Mouse (Mus musculus): ENCODE data around the gene Gck.
"Not testable (repeated sequence)": the region's sequence is repeated elsewhere in the genome, so short reads cannot be mapped to it uniquely, and the experiment has no call there.

The Gck gene

DNA sequence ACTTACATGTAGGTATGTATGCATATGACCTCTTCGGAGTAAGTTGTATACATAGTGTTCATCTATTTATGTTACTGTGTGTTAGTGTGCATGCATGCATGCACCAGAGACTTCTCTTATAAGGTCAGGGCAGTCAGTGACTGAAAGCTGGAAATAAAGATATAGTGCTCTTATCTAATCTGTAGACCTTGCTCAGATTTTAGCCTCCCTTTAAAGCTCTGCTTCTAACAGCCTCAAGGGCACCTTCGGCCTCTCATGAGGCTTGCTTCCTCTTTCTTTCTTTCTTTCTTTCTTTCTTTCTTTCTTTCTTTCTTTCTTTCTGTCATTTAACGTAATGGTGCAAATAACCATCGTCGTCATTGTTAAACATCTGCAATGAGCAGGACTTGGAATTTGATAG is 4.6 kb upstream of the Gck start:
- DNase-seq, result no peak

DNA sequence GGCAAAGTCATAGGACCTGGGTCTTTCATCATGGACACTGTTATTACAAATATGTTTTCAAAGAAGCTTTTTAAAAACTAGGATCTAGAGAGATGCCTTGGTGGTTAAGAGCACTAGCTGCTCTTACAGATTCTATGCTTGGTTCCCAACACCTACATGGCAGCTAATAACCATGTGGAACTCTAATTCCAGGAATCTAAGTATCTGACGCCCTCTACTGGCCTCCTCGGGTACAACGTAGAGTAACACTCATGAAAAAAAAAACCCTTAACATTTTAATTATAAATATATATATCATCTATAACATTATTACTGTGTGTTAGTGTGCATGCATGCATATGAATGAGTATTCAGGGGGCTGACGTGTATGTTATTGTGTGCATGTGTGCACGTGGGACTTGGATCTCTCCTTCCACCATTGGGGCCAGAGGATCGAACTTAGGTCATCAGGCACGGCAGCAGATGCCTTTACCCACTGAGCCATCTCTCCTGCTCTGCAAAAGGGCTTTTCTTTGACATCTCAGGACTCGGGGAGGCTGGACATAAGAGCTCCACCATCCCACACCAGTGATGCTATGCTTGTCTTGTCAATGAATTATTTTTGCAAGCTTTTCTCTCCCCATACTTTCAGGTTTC is 3.4 kb upstream of the Gck start:
- no peak for DNase-seq

DNA sequence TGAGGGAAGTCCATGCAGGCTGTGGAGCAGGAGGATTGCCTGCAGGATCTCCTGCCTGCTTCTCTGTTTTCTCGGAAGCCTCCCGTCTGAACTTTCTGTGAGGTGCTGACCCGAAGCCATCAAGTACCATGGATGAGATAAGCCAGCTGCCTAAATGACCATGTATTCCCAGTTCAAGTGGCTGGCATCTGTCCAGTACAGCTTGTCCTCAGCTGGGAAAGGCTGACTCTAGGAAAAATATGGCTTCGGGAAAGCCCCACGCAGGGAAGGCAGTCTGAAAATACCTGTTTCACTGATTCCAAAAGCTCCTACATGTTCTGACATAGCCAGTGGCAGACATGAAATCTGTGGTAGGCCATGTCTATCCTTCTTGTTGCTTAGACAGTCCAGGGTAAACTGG is 2.6 kb upstream of the Gck start:
- DNase-seq, result no peak

DNA sequence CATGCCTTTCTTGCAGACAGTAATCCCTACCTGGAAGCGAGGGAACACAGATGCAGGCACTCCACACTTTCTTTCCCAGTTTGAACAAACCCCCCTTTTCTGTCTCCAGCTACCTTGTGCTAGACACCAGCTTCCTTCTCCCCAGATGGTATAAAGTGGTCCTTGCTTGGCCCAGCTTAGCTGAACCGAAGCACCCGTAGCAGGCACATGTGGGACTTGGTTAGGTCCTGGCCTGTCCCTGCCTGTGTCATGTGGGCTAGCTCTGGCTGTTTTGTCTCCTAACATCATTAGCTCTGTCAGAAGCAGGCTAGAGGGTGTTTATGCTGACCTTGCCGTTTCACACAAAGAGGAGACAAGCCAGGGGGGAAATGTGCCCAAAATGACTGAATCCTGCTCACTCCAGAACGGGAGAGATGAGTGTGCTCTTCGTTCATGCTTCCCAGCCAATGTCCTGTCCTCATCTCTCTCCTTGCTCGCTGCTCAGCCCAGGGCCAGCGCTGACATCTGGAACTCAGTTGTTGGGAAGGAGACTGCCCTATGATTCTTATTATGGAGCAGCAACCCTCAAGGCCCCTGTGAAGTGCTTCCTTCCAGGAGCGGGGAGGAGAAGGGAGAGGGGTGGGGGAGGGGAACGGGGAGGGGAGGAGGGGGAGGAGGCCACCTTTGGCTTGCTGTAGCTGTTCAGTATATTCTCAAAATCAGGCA is 1.2 kb downstream of the Gck start:
- DNase-seq, result no peak

DNA sequence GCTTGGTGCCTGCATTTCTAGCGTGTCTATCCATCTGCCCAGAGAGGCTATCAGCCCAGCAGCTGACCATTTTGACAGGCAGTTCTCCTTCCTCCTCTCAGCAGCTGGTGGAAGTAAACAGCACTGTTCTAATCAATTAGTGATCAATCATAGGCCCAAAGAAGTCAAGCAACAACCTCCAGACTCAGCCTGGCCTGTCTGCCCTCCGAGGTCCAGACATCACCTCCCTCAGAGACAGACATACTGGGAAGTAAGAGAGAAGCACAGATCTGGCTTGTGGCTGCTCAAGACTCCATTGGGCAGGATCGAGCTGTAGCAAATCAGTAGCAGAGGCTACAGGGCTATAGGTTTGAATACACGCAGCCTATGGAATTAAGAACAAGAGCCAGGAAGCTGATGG is 2.1 kb downstream of the Gck start:
- no peak for DNase-seq

DNA sequence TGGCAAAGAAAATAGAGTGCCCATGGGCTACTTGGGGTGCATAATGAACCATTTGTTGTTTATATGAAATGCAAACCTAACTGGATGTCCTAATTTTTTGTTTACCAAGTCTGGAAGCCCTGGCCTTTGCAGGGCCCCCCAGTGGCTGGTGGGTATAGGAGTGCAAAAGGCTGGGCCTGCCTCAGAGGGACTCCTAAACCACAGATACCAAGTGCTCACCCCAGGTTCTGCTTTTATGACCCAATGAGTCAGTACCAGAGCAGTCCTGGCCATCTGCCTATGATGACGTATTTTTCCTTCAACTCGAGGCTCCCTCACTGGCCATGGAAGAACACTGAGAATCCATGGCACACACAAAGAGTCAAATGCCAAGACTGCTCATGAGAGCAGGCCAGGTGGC is 4.8 kb downstream of the Gck start:
- DNase-seq, result no peak

DNA sequence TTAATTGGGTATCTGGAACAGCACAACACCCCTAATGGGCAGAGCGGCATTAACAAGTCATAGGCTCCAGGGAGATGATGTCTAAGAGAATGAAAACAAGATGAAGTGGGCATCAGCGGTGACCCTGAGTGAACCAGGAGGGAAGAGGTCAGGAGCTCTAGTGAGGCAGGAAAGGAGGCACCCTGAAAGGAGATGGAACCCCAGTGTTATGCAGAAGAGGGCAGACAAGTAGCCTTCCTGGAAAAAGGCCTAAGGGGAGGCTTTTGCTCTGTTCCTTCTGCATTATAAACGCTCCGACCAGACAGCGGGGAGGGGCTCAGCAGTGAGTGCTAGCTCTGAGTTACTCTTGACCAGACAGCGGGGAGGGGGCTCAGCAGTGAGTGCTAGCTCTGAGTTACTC is 6.9 kb downstream of the Gck start:
- no peak for DNase-seq

DNA sequence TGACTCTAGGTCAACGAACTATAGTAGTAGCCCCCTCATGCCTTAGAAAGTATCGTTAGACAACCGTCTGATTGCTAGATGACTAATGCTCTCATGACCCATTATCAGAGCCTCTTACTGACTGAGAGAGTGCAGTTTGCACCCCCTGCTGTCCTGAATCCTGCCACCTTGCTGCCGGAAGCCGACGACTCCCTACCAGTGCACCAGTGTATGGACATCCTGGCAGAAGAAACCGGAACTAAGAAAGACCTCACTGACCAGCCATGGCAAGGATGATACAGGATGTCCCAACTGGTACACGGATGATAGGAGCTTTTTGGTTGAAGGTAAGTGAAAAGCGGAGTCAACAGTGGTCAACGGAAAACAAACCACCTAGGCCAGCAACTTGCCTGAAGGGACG is 15.3 kb downstream of the Gck start:
- not testable (repeated sequence) for DNase-seq

DNA sequence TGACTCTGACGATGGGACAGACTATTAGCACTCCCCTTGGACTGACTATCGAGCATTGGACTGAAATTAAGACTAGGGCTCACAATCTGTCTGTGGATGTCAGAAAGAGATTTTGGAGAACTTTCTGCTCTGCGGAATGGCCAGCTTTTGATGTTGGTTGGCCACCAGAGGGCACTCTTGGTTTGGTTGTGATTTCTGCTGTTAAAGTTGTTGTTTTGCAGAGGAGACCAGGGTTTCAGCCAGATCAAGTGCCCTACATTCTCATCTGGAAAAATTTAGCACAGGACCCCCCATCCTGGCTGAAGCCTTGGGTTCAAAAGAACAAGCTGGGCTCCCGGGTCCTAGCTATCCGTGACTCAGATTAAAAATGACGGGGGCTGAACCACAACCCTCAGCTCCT is 17.9 kb downstream of the Gck start:
- not testable (repeated sequence) for DNase-seq

DNA sequence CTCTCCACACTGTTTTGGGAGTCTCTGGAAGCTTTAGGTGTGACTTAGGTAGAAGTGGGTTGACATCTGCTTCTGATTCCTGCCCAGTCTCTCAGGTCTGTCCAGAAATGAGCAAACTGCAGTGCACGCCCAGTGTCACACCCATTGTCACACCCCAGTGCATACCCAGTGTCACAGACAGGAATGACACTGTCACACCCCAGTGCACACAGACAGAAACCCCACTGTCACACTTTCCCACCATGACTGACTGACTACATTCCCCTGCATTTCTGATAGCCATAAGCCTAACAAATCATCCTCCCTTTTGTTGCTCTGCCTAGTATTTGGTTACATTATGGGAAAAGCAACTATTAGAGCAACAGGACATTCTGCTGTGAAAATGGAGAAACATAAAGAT is 19.3 kb downstream of the Gck start:
- DNase-seq, result no peak

DNA sequence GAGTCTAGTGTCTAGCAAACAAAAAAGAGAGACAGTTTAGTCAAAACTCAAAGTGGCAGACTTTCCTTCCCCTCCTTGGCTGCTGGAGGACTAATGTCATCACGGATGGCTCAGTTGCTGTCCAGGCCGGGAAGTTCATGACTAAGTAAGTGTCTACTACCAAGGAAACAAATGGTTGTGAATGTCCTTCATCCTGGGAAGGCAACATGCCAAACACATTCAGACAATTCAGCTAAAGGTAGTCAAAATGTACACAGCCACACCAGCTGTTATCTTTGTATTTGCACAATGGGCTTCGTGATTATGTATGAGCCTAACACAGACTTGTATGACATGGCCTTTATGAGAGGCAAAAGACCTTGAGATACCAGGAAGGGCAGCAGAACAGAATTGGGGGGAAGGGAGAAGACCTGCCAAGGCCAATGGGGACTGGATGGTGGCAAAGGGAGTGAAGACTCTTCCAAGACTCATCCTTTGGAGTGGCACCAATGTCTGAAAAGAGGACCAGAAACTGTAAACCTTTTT is 23.1 kb downstream of the Gck start:
- DNase-seq, result no peak

DNA sequence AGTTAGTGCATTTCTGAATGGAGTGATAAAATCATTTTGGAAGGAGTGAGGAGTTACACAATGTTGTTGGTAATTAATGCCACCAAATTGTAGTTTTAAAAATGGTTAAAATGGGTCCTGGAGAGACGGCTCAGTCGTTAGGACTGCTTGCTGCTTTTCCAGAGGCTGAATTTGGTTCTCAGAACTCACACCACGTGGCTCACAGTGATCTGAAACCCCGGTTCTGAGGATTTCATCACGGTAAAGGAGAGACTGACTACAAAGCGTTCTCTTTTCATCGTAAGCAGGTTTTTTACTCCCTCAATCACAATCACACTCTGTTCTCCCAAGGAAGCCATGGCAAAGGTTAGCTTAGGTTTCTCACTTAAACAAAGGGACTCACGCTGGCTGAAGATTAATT is 25.2 kb downstream of the Gck start:
- no peak for DNase-seq

DNA sequence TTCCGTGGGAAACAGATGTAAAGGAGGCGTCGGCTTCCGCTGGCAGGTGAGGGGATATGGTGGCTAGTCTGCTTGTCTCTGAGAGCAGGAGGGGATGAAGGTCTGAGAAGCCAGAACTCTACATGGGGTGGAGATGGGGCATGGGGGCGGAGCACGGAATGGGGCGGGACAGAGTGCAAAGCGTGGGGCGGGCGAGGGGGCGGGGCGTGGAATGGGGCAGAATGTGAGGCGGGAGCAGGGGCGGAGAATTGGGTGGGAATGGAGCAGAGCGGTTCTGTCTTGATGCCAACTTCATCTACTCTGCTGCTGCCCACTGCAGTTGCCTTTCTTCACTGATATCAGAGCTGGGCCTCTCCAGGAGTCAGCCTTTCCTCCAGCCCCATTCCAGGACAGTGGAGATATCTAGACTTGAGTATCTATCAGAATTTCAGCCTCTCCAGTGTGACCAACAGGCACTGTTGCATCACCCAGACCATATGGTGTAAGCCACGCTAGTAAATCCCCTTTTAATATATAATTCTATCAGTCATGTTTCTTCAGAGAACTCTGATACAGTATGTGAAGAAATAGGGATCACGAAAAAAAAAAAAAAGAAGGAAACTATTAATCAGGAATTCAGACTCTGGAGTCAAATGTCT is 29.4 kb downstream of the Gck start:
- no peak for DNase-seq

DNA sequence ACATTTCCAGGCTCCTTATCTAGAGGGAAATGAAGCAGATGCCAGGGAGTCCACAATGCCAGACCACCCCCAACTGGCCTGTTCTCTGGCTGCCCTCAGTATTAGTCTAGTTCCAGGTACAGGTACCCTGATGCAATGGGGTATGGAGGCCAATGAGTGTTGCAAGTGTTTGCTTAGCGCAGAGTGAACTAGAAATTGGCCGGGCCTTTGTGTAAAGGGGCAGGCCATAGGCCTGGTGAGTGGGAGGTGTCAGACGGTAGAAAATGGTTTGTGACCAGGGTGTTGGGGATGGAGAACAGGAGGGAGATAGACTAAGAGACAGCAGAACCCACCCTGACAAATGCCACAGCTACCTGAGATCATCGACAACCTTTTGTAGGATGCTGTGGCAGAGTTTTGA is 30.3 kb downstream of the Gck start:
- DNase-seq, result no peak

DNA sequence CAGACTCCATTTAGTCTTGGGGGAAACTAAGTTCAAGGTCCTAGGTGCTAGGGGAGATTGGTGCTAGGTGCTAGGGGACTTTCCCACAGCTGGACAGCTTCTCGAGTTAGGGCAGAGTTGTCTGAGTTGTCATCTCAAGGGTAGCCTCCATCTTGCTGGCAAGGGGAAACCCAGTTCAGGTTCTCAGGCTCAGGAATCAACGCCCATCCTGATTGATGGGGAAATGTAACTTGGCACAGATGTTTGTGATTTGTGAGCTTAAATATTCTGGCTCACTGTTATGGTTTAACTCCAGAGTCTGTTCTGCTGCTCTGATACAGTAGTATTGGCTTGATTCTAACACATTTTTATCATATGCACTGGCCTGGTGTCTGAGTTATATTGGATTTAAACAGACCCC is 31.8 kb downstream of the Gck start:
- DNase-seq, result no peak

DNA sequence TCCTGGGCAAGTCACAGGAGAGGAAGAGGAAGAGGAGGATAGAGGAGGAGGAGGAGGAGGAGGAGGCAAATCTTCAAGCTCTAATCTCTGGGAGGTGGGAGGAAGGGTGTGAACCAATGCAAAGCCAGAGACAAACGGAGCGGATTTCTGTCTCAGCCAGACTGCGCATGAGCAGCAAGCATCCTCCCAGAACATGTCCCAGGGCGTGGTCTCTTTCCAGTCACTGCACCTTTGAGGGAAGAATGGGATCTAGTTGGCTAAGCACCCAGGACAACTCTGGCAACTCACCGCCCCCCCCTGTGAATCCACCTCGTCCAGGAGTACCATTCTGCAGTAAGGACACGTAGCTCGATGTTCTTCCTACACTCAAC is 33.7 kb downstream of the Gck start:
- peak; percentile 47 for DNase-seq

DNA sequence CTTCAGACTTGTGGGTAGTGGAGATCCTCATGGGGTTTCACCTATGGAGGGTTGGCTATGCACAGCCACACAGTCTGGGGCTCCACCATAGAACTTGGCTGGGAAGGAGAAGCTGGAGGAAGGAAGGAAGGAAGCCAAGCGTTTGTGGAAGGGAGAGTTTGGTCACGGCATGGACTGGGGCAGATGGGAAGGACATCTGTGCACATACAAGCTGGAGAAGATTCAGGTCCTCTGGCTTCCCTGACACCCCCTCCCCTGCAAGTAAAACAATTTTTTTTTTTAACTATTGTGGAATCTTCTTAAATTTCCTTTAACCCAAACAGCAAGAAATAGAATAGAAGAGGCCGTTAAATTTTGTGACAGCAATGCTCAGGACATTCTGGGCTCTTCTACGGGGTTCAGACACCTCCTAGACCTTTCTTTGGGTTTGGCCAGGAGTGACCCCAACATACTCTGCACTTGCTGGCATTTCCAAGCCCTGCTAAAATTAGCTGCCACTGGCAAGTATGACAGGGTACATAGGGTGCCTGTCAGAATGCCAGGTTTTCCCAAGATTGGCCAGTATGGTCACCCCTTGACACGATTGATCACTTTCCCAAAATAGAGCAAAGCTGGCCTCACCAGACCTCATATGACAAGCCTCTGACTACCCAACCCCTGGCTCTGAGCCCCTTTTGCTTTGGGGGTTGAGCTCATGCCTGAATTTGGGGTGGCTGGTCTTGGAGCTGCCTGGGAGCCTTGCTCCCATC is 34.3 kb downstream of the Gck start:
- DNase-seq, result no peak

DNA sequence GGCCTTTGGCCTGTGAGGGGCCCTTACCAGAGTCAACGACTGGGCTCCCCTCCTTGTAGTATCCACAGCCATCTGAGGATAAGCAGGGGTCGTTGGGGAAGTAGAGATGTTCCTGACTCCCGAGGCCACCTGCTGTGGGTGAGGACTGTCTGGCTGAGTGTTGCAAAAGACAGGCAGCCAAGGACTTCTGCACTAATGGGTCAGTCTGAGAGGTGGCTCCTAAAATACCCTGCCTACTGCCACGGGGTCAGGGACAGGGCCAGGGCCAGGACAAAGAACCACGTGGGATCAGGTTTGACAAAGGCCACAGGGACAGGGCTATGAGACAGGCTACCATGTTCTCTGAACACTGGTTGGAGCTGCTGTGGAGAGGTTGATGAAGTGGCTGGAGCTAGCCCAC is 34.9 kb downstream of the Gck start:
- DNase-seq, result no peak

DNA sequence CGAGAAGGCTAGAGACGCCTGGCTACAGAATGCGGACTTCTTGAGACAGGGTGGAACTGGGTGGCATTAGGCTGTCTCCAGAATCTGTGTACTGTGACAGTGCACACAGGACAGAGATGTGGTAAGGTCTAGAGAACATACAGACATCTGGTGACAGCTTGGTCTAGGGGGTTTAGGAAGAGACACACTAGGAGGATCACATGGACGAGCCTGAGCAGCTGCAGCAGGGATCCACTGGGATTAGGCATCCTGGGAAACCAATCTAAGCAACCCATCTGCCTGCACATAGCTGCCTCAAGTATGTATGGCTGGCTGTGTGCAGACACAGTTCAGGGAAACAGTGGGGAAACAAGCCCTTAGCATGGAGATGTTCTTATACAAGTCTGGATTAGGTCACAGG is 35.9 kb downstream of the Gck start:
- DNase-seq, result no peak

DNA sequence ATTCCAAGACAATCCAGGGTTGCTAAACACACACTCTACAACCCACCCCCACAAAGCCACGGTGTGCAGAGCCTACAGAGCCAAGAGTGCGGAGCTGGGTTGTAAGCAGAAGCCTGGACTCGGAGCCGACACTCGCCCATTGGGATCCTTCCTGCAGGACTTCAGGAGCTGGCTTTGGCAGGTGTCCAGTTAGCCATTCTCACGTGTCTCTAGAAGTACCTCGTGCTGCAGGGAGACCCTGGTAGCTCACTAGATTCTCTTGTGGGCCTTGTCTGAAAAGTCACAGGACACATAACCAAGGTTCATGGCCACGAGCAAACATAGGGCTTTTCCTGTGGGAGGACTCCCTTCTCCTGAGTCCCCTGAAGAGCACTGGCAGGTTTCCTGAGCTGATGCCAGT is 36.6 kb downstream of the Gck start:
- no peak for DNase-seq

DNA sequence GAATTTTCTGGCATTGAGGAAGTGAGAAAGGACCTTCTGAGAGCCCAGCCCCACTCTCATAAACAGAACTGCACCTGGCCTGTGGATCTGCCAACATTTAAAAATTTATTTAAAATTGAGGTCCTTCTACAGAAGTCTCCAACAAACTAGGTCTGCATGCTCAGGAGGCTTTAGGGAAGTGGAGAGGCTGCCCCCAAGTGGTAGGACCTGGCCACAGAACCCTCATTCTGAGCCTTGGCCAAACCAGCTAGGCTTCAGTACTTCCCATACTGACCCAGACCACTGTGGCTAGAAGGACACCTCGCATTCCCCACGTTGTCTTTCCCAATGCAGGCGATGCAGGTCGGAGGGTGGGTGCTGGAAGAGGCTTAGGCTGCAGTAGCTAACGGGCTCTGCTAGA is 37.2 kb downstream of the Gck start:
- DNase-seq, result peak; percentile 74

DNA sequence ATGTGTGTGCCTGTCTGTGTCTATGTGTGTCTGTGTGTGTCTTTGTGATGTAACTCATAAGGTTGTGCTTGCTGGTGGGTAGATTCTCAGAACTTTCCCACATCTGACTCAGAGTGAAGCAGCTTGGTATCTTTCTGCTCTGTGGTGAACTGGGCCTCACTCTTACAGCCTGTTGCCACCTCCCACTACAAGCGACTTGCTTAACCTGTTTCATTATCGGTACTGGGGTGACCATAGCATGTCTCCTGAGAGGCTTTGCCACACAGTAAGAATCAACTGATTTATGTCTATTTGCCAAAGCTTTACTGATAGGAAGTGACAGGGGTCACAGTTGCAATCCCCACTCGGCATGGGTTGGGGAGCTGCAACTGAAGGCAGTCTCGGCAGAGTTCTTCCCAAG is 41.2 kb downstream of the Gck start:
- no peak for DNase-seq

DNA sequence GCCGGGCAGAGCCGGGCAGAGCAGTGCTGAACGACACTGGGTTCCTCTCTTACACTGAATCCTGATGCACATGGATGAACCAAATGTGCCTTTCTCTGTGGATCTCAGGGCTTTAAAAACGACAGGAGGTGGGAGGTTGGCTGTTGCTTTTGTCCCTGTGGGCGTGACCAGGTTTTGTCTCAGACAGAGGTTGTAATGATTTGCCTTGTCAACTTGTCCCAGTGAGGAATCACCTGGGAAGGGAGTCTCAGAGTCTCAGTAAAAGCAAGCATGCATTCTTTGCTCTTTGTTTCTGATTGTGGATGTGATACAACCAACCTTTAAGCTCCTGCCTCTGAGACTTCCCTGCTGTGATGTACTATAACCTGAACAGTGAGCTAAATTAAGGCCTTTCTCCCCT is 42.8 kb downstream of the Gck start:
- DNase-seq, result no peak
